Mouse (Mus musculus) midbrain, embryonic 14.5 days (tissue): ENCODE measurements around the gene Dock1. TPM values are rescaled to one million over a fixed set of nuclear protein-coding genes. Genes with fewer than 3 reads are reported as not detected.
A peak's percentile ranks its signal among the peaks of the same experiment; 100 is the strongest.

Source experiments
- ATAC-seq: fragments of 200-750 bp; cut with Nextera tagmentation; 2 replicates; pipeline ENCODE4 v1.8.0; 2017; ENCODE audit warnings: moderate number of reproducible peaks, moderate library complexity; ENCODE audit not compliant: low FRiP score, low TSS enrichment
- DNase-seq: peaks from one replicate; pipeline ENCODE4 v3.0.0-alpha.2; 2015
- H3K27ac ChIP-seq: fragments of 300-500 bp; sonication (generic); replicated peaks from 2 replicates; pipeline ENCODE4 v1.5.1; 2014; ENCODE audit warnings: mild to moderate bottlenecking, low read depth, low read length, moderate library complexity
- H3K27me3 ChIP-seq: fragments of 300-500 bp; sonication (generic); 2 replicates; pipeline ENCODE4 v1.6.1; 2014; ENCODE audit warnings: low read length, control low read depth, mixed read lengths; ENCODE audit not compliant: control insufficient read depth, insufficient read depth
- H3K36me3 ChIP-seq: fragments of 300-500 bp; sonication (generic); 2 replicates; pipeline ENCODE4 v1.6.1; 2014; ENCODE audit warnings: low read length, control low read depth; ENCODE audit not compliant: control insufficient read depth, insufficient read depth
- H3K4me1 ChIP-seq: fragments of 300-500 bp; sonication (generic); 2 replicates; pipeline ENCODE4 v1.6.1; 2014; ENCODE audit warnings: mild to moderate bottlenecking, antibody characterized with exemption, low read length, control low read depth; ENCODE audit not compliant: control insufficient read depth, insufficient read depth
- H3K4me2 ChIP-seq: fragments of 300-500 bp; sonication (generic); 2 replicates; pipeline ENCODE4 v1.6.1; 2014; ENCODE audit warnings: mild to moderate bottlenecking, low read length, moderate library complexity
- H3K4me3 ChIP-seq: fragments of 300-500 bp; sonication (generic); replicated peaks from 2 replicates; pipeline ENCODE4 v1.5.1; 2014; ENCODE audit warnings: low read depth, low read length
- H3K9ac ChIP-seq: fragments of 300-500 bp; sonication (generic); replicated peaks from 2 replicates; pipeline ENCODE4 v1.6.1; 2014; ENCODE audit warnings: mild to moderate bottlenecking, low read length, moderate library complexity
- H3K9me3 ChIP-seq: fragments of 300-500 bp; sonication (generic); 2 replicates; pipeline ENCODE4 v1.6.1; 2016; ENCODE audit warnings: low read length, control low read depth, mixed read lengths; ENCODE audit not compliant: control insufficient read depth
- WGBS: fragments of 180-500 bp; shearing (Covaris S2); extraction: QIAGEN DNeasy Blood & Tissue Kit; methylation state at CpG from one replicate; pipeline ENCODE4 v1.1.7; 2014; 5-methylcytosine and 5-hydroxymethylcytosine counted together
- polyA plus RNA-seq: library from polyadenylated mRNA; unstranded; fragments of >200 nt; fragmentation: Nextera tagmentation; extraction: Ambion mirVana; gene quantifications from 2 replicates; pipeline ENCODE4 v1.2.1, GENCODE M21; 2014

Gene Dock1
- polyA plus RNA-seq, 1 experiment from 2014 or later = 8.4 TPM

GRCm38 (mm10) chr7:135139153-135139612, 468.7 kb downstream of the Dock1 start:
- Histone ChIP-seq H3K4me3 (no peak overlapping the region), H3K36me3 (no peaks in the 10 kb centered on the region), H3K4me2 (no peak overlapping the region), H3K27ac (0 out of 2 replicates have a peak overlapping the region, but pooled peaks have one; percentile 8), H3K27me3 (no peaks in the 10 kb centered on the region; the same call in 1 of the 2 replicates), H3K9ac (no peak overlapping the region), H3K4me1 (peaks cover 10% of the 10 kb centered on the region; the same call in 1 of the 2 replicates), H3K9me3 (no peaks in the 10 kb centered on the region)
- peak; percentile 27; the same call in 1 of the 2 replicates for ATAC-seq
- 4% methylated on average over 5 of the region's 5 CpGs for WGBS
- peak; percentile 72 for DNase-seq

- Histone ChIP-seq H3K4me3 (no peak overlapping the region), H3K9me3 (no peaks in the 10 kb centered on the region), H3K4me2 (no peak overlapping the region), H3K4me1 (no peaks in the 10 kb centered on the region), H3K27ac (no peak overlapping the region), H3K27me3 (no peaks in the 10 kb centered on the region; the same call in 1 of the 2 replicates), H3K36me3 (no peaks in the 10 kb centered on the region), H3K9ac (no peak overlapping the region)
- 96% methylated on average over 4 of the region's 4 CpGs for WGBS
- DNase-seq (no peak), ATAC-seq (no peak)
Observed at GRCm38 (mm10) chr7:135144731-135145130, 474.3 kb downstream of the Dock1 start.

- Histone ChIP-seq H3K4me3 (no peak overlapping the region), H3K27me3 (no peaks in the 10 kb centered on the region), H3K9me3 (no peaks in the 10 kb centered on the region), H3K4me1 (no peaks in the 10 kb centered on the region), H3K9ac (no peak overlapping the region), H3K36me3 (no peaks in the 10 kb centered on the region), H3K4me2 (no peak overlapping the region), H3K27ac (no peak overlapping the region)
- no peak for DNase-seq
- 95% methylated on average over 2 of the region's 2 CpGs for WGBS
- ATAC-seq = no peak
Observed at GRCm38 (mm10) chr7:135150926-135151325, 480.5 kb downstream of the Dock1 start.

- Histone ChIP-seq H3K4me1 (no peaks in the 10 kb centered on the region), H3K4me3 (no peak overlapping the region), H3K27me3 (no peaks in the 10 kb centered on the region), H3K27ac (no peak overlapping the region), H3K36me3 (no peaks in the 10 kb centered on the region), H3K9me3 (no peaks in the 10 kb centered on the region), H3K9ac (no peak overlapping the region), H3K4me2 (no peak overlapping the region)
- WGBS = 88% methylated on average over 5 of the region's 5 CpGs
- ATAC-seq = no peak
- DNase-seq = no peak
Observed at GRCm38 (mm10) chr7:135157571-135157970, 487.1 kb downstream of the Dock1 start.

- DNase-seq (no peak), ATAC-seq (no peak)
- 96% methylated on average over 10 of the region's 10 CpGs for WGBS
Observed at GRCm38 (mm10) chr7:135158381-135158780, 487.9 kb downstream of the Dock1 start.

GRCm38 (mm10) chr7:135159606-135160005, 489.2 kb downstream of the Dock1 start:
- Histone ChIP-seq H3K9me3 (no peaks in the 10 kb centered on the region), H3K27ac (no peak overlapping the region), H3K27me3 (no peaks in the 10 kb centered on the region), H3K4me3 (no peak overlapping the region), H3K9ac (no peak overlapping the region), H3K4me2 (no peak overlapping the region), H3K36me3 (no peaks in the 10 kb centered on the region), H3K4me1 (no peaks in the 10 kb centered on the region)
- ATAC-seq (no peak), DNase-seq (no peak)
- WGBS = 92% methylated on average over 4 of the region's 4 CpGs

More at GRCm38 (mm10) chr7:135158381-135158780, 487.9 kb downstream of the Dock1 start:
- no peak overlapping the region for H3K9ac ChIP-seq
- H3K4me2 ChIP-seq = no peak overlapping the region
- H3K4me3 ChIP-seq = no peak overlapping the region
- no peaks in the 10 kb centered on the region for H3K27me3 ChIP-seq
- H3K9me3 ChIP-seq = no peaks in the 10 kb centered on the region
- H3K36me3 ChIP-seq = no peaks in the 10 kb centered on the region
- no peaks in the 10 kb centered on the region for H3K4me1 ChIP-seq
- no peak overlapping the region for H3K27ac ChIP-seq

GRCm38 (mm10) chr7:135165155-135165554, 494.7 kb downstream of the Dock1 start:
- Histone ChIP-seq H3K36me3 (no peaks in the 10 kb centered on the region), H3K9ac (no peak overlapping the region), H3K9me3 (no peaks in the 10 kb centered on the region), H3K4me3 (no peak overlapping the region), H3K4me2 (no peak overlapping the region), H3K27ac (no peak overlapping the region), H3K27me3 (no peaks in the 10 kb centered on the region), H3K4me1 (no peaks in the 10 kb centered on the region)
- 31% methylated on average over 3 of the region's 3 CpGs for WGBS
- no peak for ATAC-seq
- peak; percentile 82 for DNase-seq

- ATAC-seq (no peak), DNase-seq (no peak)
- H3K9ac ChIP-seq = no peak overlapping the region
- 72% methylated on average over 4 of the region's 4 CpGs for WGBS
- H3K27ac ChIP-seq = no peak overlapping the region
- no peak overlapping the region for H3K4me2 ChIP-seq
- no peaks in the 10 kb centered on the region for H3K4me1 ChIP-seq
- H3K4me3 ChIP-seq = no peak overlapping the region
- H3K9me3 ChIP-seq = no peaks in the 10 kb centered on the region
- no peaks in the 10 kb centered on the region for H3K27me3 ChIP-seq
- no peaks in the 10 kb centered on the region for H3K36me3 ChIP-seq
Observed at GRCm38 (mm10) chr7:135169936-135170335, 499.5 kb downstream of the Dock1 start.

- no peak overlapping the region for H3K27ac ChIP-seq
- H3K9ac ChIP-seq = no peak overlapping the region
- H3K4me1 ChIP-seq = no peaks in the 10 kb centered on the region
- WGBS = 66% methylated on average over 9 of the region's 9 CpGs
- H3K36me3 ChIP-seq = no peaks in the 10 kb centered on the region
- ATAC-seq (no peak), DNase-seq (peak; percentile 32)
- H3K4me3 ChIP-seq = no peak overlapping the region
- H3K4me2 ChIP-seq = no peak overlapping the region
- no peaks in the 10 kb centered on the region for H3K27me3 ChIP-seq
- no peaks in the 10 kb centered on the region for H3K9me3 ChIP-seq
Observed at GRCm38 (mm10) chr7:135172219-135172618, 501.8 kb downstream of the Dock1 start.
